11 mouse cellular contexts compared by ENCODE assay signal in the genomic region with DNA sequence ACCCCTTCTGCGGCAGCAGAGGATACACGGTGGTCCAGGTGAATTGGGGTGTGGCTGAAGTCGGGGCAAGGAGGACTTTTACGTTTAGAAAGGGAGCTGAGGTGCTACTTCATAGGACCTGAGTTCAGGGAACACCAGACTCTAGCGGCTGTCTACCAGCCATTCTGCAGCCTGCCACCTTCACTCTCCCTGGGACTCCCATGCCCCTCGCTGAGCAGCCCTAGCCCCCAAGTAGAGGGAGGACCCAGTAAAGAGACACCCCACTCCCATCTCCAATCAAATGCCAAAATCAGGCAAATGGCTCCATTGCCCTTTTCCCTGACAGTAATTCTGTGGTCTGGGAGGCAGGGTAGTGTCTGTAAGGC. TPM values are rescaled to one million over a fixed set of nuclear protein-coding genes. Genes with fewer than 3 reads are reported as not detected.
DNase-seq lines count a peak whose midpoint lies in the region; ATAC-seq and TF ChIP-seq lines count a peak whose summit lies in the region.
"Had no signal": no experiment of that assay in that cellular context is flagged by ENCODE, and none has a peak within 500 bp of the region (broad histone marks: within the 10 kb centered on the region; RNA-seq: fewer than 3 reads in every experiment).

No protein-coding gene starts in this region.

- H3K4me3 ChIP-seq in kidney, embryonic 14.5 days (ENCODE audit: low read length): 0 out of 2 replicates have a peak overlapping the region, but pooled peaks have one; percentile 3
- H3K4me3 ChIP-seq in E14TG2a.4 (replicated peaks; ENCODE audit: low read length): peak overlapping the region; percentile 79
- H3K4me3 ChIP-seq in brown adipose tissue, adult 24 weeks (ENCODE audit: insufficient read depth, low read depth, low read length): peak overlapping the region; percentile 47
- peak overlapping the region; percentile 7; the same call in 1 of the 2 replicates for H3K4me3 ChIP-seq in limb, embryonic 14.5 days (replicated peaks; ENCODE audit: low read length)
- H3K4me3 ChIP-seq: neural tube, embryonic 12.5 days had no signal

- H3K9ac ChIP-seq in kidney, embryonic 14.5 days (ENCODE audit: low read depth, low read length): no peak overlapping the region
- 0 out of 2 replicates have a peak overlapping the region, but pooled peaks have one; percentile 12 for H3K9ac ChIP-seq in limb, embryonic 14.5 days (ENCODE audit: low read depth, low read length, severe bottlenecking)
- H3K9ac ChIP-seq: neural tube, embryonic 12.5 days had no signal

- H3K4me1 ChIP-seq in kidney, embryonic 14.5 days (ENCODE audit: control insufficient read depth, insufficient read depth, low read length): peaks cover 9% of the 10 kb centered on the region; the same call in 1 of the 2 replicates
- H3K4me1 ChIP-seq in E14TG2a.4 (replicated peaks; ENCODE audit: low read depth, low read length): peaks cover 64% of the 10 kb centered on the region
- H3K4me1 ChIP-seq in brown adipose tissue, adult 24 weeks (ENCODE audit: control insufficient read depth, insufficient read depth, insufficient read length, low read length): peaks cover 11% of the 10 kb centered on the region
- peaks cover 5% of the 10 kb centered on the region; the same call in 1 of the 2 replicates for H3K4me1 ChIP-seq in limb, embryonic 14.5 days (ENCODE audit: control insufficient read depth, insufficient read depth, low read length)

- H3K27me3 ChIP-seq in kidney, embryonic 14.5 days (ENCODE audit: control insufficient read depth, insufficient read depth, low read length): no peaks in the 10 kb centered on the region
- no peaks in the 10 kb centered on the region for H3K27me3 ChIP-seq in E14TG2a.4 (ENCODE audit: insufficient read depth, low read length)
- H3K27me3 ChIP-seq in limb, embryonic 14.5 days (ENCODE audit: control insufficient read depth, insufficient read depth, low read length): no peaks in the 10 kb centered on the region
- H3K27me3 ChIP-seq: Patski had no signal

- 7% methylated on average over 6 of the region's 6 CpGs for WGBS in kidney, embryonic 14.5 days
- WGBS in limb, embryonic 14.5 days: 9% methylated on average over 6 of the region's 6 CpGs

- ATAC-seq in kidney, embryonic 14.5 days (ENCODE audit: low FRiP score, low TSS enrichment): peak; percentile 55; the same call in 1 of the 2 replicates
- no peak for ATAC-seq in limb, embryonic 14.5 days (ENCODE audit: low FRiP score, low read depth)
- ATAC-seq: Patski had no signal

- no peak for TF ChIP-seq CTCF in E14TG2a.4 (conservative IDR thresholded peaks at IDR 0.05; ENCODE audit: low read length)

- peak overlapping the region; percentile 31 for H3K4me2 ChIP-seq in kidney, embryonic 14.5 days (replicated peaks; ENCODE audit: low read depth, low read length)
- H3K4me2 ChIP-seq in limb, embryonic 14.5 days (replicated peaks; ENCODE audit: low read depth, low read length, severe bottlenecking): peak overlapping the region; percentile 18; the same call in 1 of the 2 replicates
- H3K4me2 ChIP-seq: neural tube, embryonic 12.5 days had no signal

- H3K36me3 ChIP-seq in kidney, embryonic 14.5 days (ENCODE audit: control insufficient read depth, insufficient read depth, low read length): peaks cover 25% of the 10 kb centered on the region
- peaks cover 56% of the 10 kb centered on the region for H3K36me3 ChIP-seq in E14TG2a.4 (ENCODE audit: insufficient read depth, low read length)
- peaks cover 28% of the 10 kb centered on the region for H3K36me3 ChIP-seq in limb, embryonic 14.5 days (ENCODE audit: control insufficient read depth, insufficient read depth, low read length)

- no peak for DNase-seq in kidney, adult 8-10 months
- DNase-seq in limb, embryonic 14.5 days (ENCODE audit: low spot score): no peak
- no peak for DNase-seq in cerebellum, adult 11 months
- no peak for DNase-seq in right cerebral cortex, postnatal 25 days
- DNase-seq in adrenal gland, adult (ENCODE audit: inconsistent age in 2 of 2, low spot score in 1 of 2): no peak
- DNase-seq: cerebellum, adult 9-10 months had no signal

- no peak overlapping the region for H3K27ac ChIP-seq in kidney, embryonic 14.5 days (ENCODE audit: low read depth, low read length)
- H3K27ac ChIP-seq in brown adipose tissue, adult 24 weeks (replicated peaks; ENCODE audit: low read depth, low read length): no peak overlapping the region
- H3K27ac ChIP-seq in limb, embryonic 14.5 days (replicated peaks; ENCODE audit: low read depth, low read length): no peak overlapping the region
- H3K27ac ChIP-seq: neural tube, embryonic 12.5 days had no signal

- no peak for TF ChIP-seq POLR2A in limb, embryonic 14.5 days (IDR thresholded peaks at IDR 0.05; ENCODE audit: borderline replicate concordance, extremely low read depth, insufficient read depth, insufficient read length)

- H3K9me3 ChIP-seq in kidney, embryonic 14.5 days (ENCODE audit: control insufficient read depth, low read length): no peaks in the 10 kb centered on the region
- peaks cover 32% of the 10 kb centered on the region for H3K9me3 ChIP-seq in E14TG2a.4 (ENCODE audit: low read length)
- H3K9me3 ChIP-seq in limb, embryonic 14.5 days (ENCODE audit: control insufficient read depth, low read length): no peaks in the 10 kb centered on the region
- H3K9me3 ChIP-seq: neural tube, embryonic 12.5 days had no signal

RNA-seq across cellular contexts. Expression of a gene that starts 0.3 kb away (rescaled TPM):
- polyA plus RNA-seq in kidney, embryonic 14.5 days (2014; fragmentation: Nextera tagmentation; extraction: Ambion mirVana): 0.20 and 0.47 TPM in 2 replicates
- not detected in 2 replicates for polyA plus RNA-seq in brown adipose tissue, adult 24 weeks (2012; ENCODE audit: insufficient read depth, insufficient read length, missing spikeins)
- 3.4 and 5.9 TPM in 2 replicates for polyA plus RNA-seq in limb, embryonic 14.5 days (2012; rRNA removed)
- 1.7 and 2.2 TPM in 2 replicates for polyA plus RNA-seq in limb, embryonic 14.5 days (2014; fragmentation: Nextera tagmentation; extraction: Ambion mirVana)

RNA-seq across cellular contexts. Expression of a gene that starts 15.5 kb away (rescaled TPM):
- polyA plus RNA-seq in kidney, embryonic 14.5 days (2014; fragmentation: Nextera tagmentation; extraction: Ambion mirVana): 54.3 and 62.9 TPM in 2 replicates
- 40.1 and 72.7 TPM in 2 replicates for polyA plus RNA-seq in brown adipose tissue, adult 24 weeks (2012; ENCODE audit: insufficient read depth, insufficient read length, missing spikeins)
- 58.9 and 64.0 TPM in 2 replicates for polyA plus RNA-seq in limb, embryonic 14.5 days (2012; rRNA removed)
- 69.9 and 71.9 TPM in 2 replicates for polyA plus RNA-seq in limb, embryonic 14.5 days (2014; fragmentation: Nextera tagmentation; extraction: Ambion mirVana)

RNA-seq across cellular contexts. Expression of a gene that starts 15.6 kb away (rescaled TPM):
- 25.6 and 39.5 TPM in 2 replicates for polyA plus RNA-seq in kidney, embryonic 14.5 days (2014; fragmentation: Nextera tagmentation; extraction: Ambion mirVana)
- polyA plus RNA-seq in brown adipose tissue, adult 24 weeks (2012; ENCODE audit: insufficient read depth, insufficient read length, missing spikeins): 13.6 and 15.3 TPM in 2 replicates
- 28.9 and 39.7 TPM in 2 replicates for polyA plus RNA-seq in limb, embryonic 14.5 days (2012; rRNA removed)
- polyA plus RNA-seq in limb, embryonic 14.5 days (2014; fragmentation: Nextera tagmentation; extraction: Ambion mirVana): 26.4 and 31.4 TPM in 2 replicates

RNA-seq across cellular contexts. Expression of a gene that starts 51.3 kb away (rescaled TPM):
- 0.10 TPM in 1 of 2 replicates, not detected in the other for polyA plus RNA-seq in kidney, embryonic 14.5 days (2014; fragmentation: Nextera tagmentation; extraction: Ambion mirVana)
- not detected in 2 replicates for polyA plus RNA-seq in brown adipose tissue, adult 24 weeks (2012; ENCODE audit: insufficient read depth, insufficient read length, missing spikeins)
- polyA plus RNA-seq in limb, embryonic 14.5 days (2012; rRNA removed): not detected in 2 replicates
- not detected in 2 replicates for polyA plus RNA-seq in limb, embryonic 14.5 days (2014; fragmentation: Nextera tagmentation; extraction: Ambion mirVana)
- polyA plus RNA-seq: Patski had no signal

Comparison
In these comparisons a context has a peak if more than half of its experiments do, and no peak if none do; other contexts are left out.
1. H3K4me3 ChIP-seq: peak in every context shown above with its lines; median percentile 79 in E14TG2a.4; 47 in brown adipose tissue, adult 24 weeks; 7 in limb, embryonic 14.5 days; 3 in kidney, embryonic 14.5 days.